Mouse (Mus musculus) testis, adult 2 months (tissue): Measurements from ENCODE around the gene Foxd1.

Experiments used
- CTCF ChIP-seq: fragments of 200-500 bp; IDR thresholded peaks from 2 replicates; pipeline ENCODE4 v1.5.1; 2012; ENCODE audit warnings: low read depth, mild to moderate bottlenecking, inconsistent platforms, low read length, moderate library complexity; ENCODE audit not compliant: control insufficient read depth, insufficient read depth, insufficient replicate concordance
- POLR2A ChIP-seq: fragments of 200-500 bp; IDR thresholded peaks from 2 replicates; pipeline ENCODE4 v1.6.1; 2012; ENCODE audit warnings: low read depth, mild to moderate bottlenecking, inconsistent platforms, low read length, moderate library complexity; ENCODE audit not compliant: control insufficient read depth

GRCm38 (mm10) chr13:98382751-98383150, 28.7 kb downstream of the Foxd1 start:
- no peak for TF ChIP-seq POLR2A
- no peak for TF ChIP-seq CTCF
